Mouse (Mus musculus): ENCODE results near the gene Nt5c2. TPM values are rescaled to one million over a fixed set of nuclear protein-coding genes. Genes with fewer than 3 reads are reported as not detected.
"Not testable (repeated sequence)": the region's sequence is repeated elsewhere in the genome, so short reads cannot be mapped to it uniquely, and the experiment has no call there.

The Nt5c2 gene
- polyA plus RNA-seq, 1 experiment from 2014 or later, result 85.4 TPM

DNA sequence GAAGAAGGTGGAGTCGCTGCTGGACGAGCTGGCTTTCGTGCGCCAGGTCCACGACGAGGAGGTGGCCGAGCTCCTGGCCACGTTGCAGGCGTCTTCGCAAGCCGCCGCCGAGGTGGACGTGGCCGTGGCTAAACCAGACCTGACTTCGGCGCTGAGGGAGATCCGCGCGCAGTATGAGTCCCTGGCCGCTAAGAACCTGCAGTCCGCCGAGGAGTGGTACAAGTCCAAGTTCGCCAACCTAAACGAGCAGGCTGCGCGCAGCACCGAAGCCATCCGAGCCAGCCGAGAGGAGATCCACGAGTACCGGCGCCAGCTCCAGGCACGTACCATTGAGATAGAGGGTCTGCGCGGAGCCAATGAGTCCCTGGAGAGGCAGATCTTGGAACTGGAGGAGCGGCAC lies 443 bp upstream of the Nt5c2 start:
- ATAC-seq (ENCODE audit: borderline replicate concordance, extremely low read depth, low FRiP score, low TSS enrichment), result no peak
- Histone ChIP-seq H3K27ac (no peak overlapping the region), H3K4me1 (peaks cover 18% of the 10 kb centered on the region), H3K4me2 (peak overlapping the region; percentile 82), H3K4me3 (peak overlapping the region; percentile 46), H3K27me3 (peaks cover 66% of the 10 kb centered on the region), H3K36me3 (no peaks in the 10 kb centered on the region), H3K9ac (no peak overlapping the region), H3K9me3 (no peaks in the 10 kb centered on the region)
- under 1% methylated on average over 37 of the region's 37 CpGs for WGBS

DNA sequence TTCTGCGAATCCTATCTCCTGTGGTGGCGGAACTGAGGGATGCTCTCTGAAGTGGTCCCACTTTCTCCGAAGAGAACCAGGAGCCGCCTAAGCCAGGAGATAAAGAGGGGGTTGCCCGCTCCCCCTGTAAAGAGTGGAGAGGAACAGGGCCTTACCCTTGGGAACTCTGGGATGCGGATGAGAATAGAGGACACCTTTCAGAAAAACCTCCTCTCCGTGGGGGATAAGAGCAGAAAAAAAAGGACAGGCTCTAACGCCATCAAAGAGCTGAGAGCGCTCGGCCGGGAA lies 850 bp downstream of the Nt5c2 start:
- Histone ChIP-seq H3K9ac (no peak overlapping the region), H3K27ac (no peak overlapping the region), H3K4me2 (peak overlapping the region; percentile 82), H3K9me3 (no peaks in the 10 kb centered on the region), H3K4me1 (peaks cover 18% of the 10 kb centered on the region), H3K4me3 (peak overlapping the region; percentile 46), H3K36me3 (no peaks in the 10 kb centered on the region), H3K27me3 (peaks cover 64% of the 10 kb centered on the region)
- WGBS, result 2% methylated on average over 11 of the region's 11 CpGs
- ATAC-seq (ENCODE audit: borderline replicate concordance, extremely low read depth, low FRiP score, low TSS enrichment), result peak; percentile 11; the same call in 1 of the 2 replicates

DNA sequence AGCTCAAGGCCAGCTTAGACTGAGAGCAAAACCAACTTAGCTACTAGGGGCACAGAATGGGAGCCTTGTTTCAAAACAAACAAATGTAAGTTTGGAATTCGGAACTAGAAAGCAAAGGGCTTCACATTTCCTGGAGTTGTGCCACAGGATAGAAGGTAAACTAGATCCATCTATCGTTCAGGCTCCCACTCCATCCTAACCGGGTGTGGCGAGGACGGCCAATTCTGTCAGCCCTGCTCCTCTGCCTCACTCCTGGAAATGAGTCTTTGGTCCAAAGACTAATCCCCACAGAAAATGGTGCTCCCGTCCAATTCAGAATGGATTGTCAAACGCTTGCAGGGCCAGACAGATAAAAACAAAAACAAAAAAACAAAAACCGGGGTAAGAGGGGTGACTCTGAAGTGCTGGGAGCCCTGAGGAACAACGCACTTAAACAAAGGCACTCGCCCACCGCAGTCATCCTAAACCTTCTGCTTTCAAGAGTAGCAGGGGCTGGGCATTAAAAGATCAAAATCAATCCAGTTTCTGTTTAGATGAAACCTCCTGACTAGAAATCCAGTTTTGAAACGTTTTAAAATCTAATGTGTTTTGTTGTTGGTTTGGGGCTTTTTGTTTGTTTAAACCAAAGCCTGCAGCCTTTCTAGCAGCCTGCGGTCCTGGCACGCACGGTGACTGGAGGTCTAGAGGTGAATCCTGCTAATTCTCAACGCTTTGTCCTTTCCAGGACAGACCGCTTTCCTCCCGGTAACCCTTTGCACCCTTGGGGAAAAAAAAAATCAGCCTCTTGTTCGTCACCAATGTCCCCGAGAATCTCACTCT lies 1.4 kb downstream of the Nt5c2 start:
- Histone ChIP-seq H3K27me3 (peaks cover 63% of the 10 kb centered on the region), H3K4me3 (no peak overlapping the region), H3K27ac (no peak overlapping the region), H3K4me1 (peaks cover 18% of the 10 kb centered on the region), H3K4me2 (no peak overlapping the region), H3K36me3 (no peaks in the 10 kb centered on the region), H3K9me3 (no peaks in the 10 kb centered on the region), H3K9ac (no peak overlapping the region)
- no peak for ATAC-seq (ENCODE audit: borderline replicate concordance, extremely low read depth, low FRiP score, low TSS enrichment)
- WGBS, result 11% methylated on average over 20 of the region's 20 CpGs

DNA sequence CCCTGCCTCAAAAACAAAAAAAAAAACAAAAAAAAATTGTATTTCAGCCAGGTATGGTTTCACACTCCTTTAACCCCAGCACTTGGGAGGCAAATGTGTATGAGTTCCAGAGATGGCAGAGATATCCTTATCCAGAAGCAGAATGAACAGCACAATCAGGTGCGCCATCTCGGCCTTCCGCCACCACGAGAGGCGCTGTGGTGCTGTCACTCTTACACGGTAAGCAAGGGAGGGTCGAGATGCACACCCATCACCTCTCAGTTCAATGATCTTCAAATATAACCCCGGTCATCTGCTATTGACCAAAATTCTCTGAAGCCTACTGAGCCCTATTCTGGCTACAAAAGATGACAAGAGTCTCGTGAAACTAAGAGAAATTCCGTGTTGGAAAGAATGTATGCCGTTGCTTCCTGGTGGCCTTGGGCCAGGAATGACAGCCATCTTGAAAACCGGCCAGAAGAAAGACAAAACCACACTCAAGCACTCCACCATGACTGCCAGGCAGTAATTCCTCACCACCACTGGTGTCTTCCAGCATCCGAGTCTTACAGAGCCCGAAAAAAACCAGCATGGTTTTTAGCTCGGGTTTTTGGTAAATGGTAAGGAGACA lies 2.3 kb downstream of the Nt5c2 start:
- Histone ChIP-seq H3K4me2 (no peak overlapping the region), H3K9me3 (no peaks in the 10 kb centered on the region), H3K36me3 (no peaks in the 10 kb centered on the region), H3K4me3 (no peak overlapping the region), H3K27me3 (peaks cover 59% of the 10 kb centered on the region), H3K4me1 (peaks cover 18% of the 10 kb centered on the region), H3K27ac (no peak overlapping the region), H3K9ac (no peak overlapping the region)
- no peak for ATAC-seq (ENCODE audit: borderline replicate concordance, extremely low read depth, low FRiP score, low TSS enrichment)
- 77% methylated on average over 15 of the region's 15 CpGs for WGBS

GRCm38 (mm10) chr19:47009943-47010342 lies 5.0 kb downstream of the Nt5c2 start:
- WGBS, result 74% methylated on average over 5 of the region's 5 CpGs
- no peaks in the 10 kb centered on the region for H3K36me3 ChIP-seq
- ATAC-seq (ENCODE audit: borderline replicate concordance, extremely low read depth, low FRiP score, low TSS enrichment), result no peak
- H3K9me3 ChIP-seq, result no peaks in the 10 kb centered on the region
- no peak overlapping the region for H3K4me2 ChIP-seq
- no peak overlapping the region for H3K9ac ChIP-seq
- peaks cover 9% of the 10 kb centered on the region for H3K4me1 ChIP-seq
- H3K27me3 ChIP-seq, result peaks cover 37% of the 10 kb centered on the region
- no peak overlapping the region for H3K27ac ChIP-seq
- H3K4me3 ChIP-seq, result no peak overlapping the region

DNA sequence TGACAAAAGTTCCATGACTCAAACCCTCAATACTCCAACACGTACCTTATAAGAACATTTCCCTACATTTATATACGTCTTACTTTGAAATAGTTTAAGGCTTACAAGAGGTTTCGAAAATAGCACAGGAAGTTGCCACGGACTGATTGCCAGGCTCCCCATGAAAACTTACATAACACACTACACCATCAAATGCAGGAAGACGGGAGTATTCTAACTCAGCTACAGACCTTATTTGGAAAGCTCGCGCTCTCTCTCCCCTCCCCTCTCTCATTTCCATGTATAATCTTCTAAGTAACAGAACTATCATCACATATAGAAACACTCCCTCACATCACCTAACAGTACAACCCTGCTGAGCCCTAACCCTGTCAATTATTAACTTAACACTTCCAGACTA lies 5.5 kb downstream of the Nt5c2 start:
- WGBS, result 79% methylated on average over 7 of the region's 7 CpGs
- H3K36me3 ChIP-seq, result no peaks in the 10 kb centered on the region
- no peak for ATAC-seq (ENCODE audit: borderline replicate concordance, extremely low read depth, low FRiP score, low TSS enrichment)

DNA sequence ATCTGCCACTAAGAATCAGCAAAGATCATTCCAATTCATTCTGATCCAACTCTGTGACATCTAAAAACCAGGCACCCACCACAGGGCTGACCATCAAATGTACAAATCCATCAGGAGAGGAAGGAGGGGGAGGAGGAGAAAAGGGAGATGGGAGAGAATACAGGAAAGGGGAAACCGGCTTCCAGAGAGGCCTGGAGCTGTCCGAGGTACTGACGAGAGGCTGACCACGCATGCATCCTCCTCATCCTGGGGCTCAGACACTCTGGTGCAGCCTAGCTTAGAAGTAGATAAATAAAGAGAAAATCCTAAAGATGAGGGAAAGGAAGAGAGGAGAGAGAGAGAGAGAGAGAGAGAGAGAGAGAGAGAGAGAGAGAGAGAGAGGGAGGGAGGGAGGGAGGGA lies 8.6 kb downstream of the Nt5c2 start:
- Histone ChIP-seq H3K9ac (no peak overlapping the region), H3K27ac (no peak overlapping the region), H3K4me2 (no peak overlapping the region), H3K4me1 (no peaks in the 10 kb centered on the region), H3K9me3 (no peaks in the 10 kb centered on the region), H3K4me3 (no peak overlapping the region), H3K27me3 (0 out of 2 replicates have a peak, but pooled peaks cover 2% of the 10 kb centered on the region), H3K36me3 (no peaks in the 10 kb centered on the region)
- WGBS, result 2% methylated on average over 4 of the region's 4 CpGs
- ATAC-seq (ENCODE audit: borderline replicate concordance, extremely low read depth, low FRiP score, low TSS enrichment), result no peak

More for the DNA sequence above, 5.5 kb downstream of the Nt5c2 start:
- Histone ChIP-seq H3K4me1 (peaks cover 3% of the 10 kb centered on the region), H3K9me3 (no peaks in the 10 kb centered on the region), H3K27me3 (peaks cover 32% of the 10 kb centered on the region), H3K4me3 (no peak overlapping the region), H3K4me2 (no peak overlapping the region), H3K27ac (no peak overlapping the region), H3K9ac (no peak overlapping the region)

GRCm38 (mm10) chr19:47005873-47006272 lies 9.1 kb downstream of the Nt5c2 start:
- no peak for ATAC-seq (ENCODE audit: borderline replicate concordance, extremely low read depth, low FRiP score, low TSS enrichment)
- no peak overlapping the region for H3K4me3 ChIP-seq
- H3K36me3 ChIP-seq, result no peaks in the 10 kb centered on the region
- H3K27me3 ChIP-seq, result 0 out of 2 replicates have a peak, but pooled peaks cover 2% of the 10 kb centered on the region
- H3K4me1 ChIP-seq, result no peaks in the 10 kb centered on the region
- H3K27ac ChIP-seq, result no peak overlapping the region
- H3K9ac ChIP-seq, result no peak overlapping the region
- H3K4me2 ChIP-seq, result no peak overlapping the region
- no peaks in the 10 kb centered on the region for H3K9me3 ChIP-seq
- WGBS, result 59% methylated on average over 5 of the region's 5 CpGs

DNA sequence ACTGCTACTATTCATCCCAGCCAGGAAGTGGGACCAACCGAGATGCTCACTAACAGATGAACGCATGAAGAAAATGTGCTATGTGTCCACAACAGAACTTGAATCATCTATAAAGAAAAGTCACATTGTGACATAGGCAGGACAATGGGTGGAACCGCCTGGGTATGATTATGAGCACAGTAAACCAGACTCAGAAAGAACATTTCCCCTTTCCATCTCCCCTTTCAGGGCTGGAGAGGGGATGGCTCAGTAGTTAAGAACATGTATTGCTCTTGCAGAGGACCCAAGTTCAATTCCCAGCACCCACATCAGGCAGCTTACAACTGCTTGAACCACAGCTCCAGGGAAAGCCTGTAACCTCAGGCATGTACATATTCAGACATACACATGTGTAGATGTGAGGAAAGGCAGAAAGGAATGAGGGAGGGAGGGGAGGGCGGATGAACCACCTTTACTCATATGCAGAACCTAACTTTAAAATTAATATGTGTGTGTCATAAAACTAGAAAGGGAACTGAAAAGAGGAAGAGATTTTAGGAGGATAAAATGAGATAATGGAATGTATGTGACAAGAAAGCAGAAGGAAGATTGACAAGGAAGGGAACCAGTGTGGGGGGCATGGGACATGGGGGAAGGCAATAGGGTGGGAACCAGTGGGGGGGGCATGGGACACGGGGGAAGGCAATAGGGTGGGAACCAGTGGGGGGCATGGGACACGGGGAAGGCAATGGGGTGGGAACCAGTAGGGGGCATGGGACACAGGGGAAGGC lies 11.0 kb downstream of the Nt5c2 start:
- 66% methylated on average over 6 of the region's 6 CpGs for WGBS
- Histone ChIP-seq H3K36me3 (no peaks in the 10 kb centered on the region), H3K27ac (no peak overlapping the region), H3K27me3 (0 out of 2 replicates have a peak, but pooled peaks cover 2% of the 10 kb centered on the region), H3K4me3 (no peak overlapping the region), H3K4me2 (no peak overlapping the region), H3K9me3 (no peaks in the 10 kb centered on the region), H3K9ac (no peak overlapping the region), H3K4me1 (no peaks in the 10 kb centered on the region)
- ATAC-seq (ENCODE audit: borderline replicate concordance, extremely low read depth, low FRiP score, low TSS enrichment), result no peak

- not testable (repeated sequence) for H3K4me2 ChIP-seq; ATAC-seq (ENCODE audit: borderline replicate concordance, extremely low read depth, low FRiP score, low TSS enrichment); H3K9ac ChIP-seq; H3K9me3 ChIP-seq; H3K36me3 ChIP-seq; H3K27ac ChIP-seq; H3K27me3 ChIP-seq; H3K4me1 ChIP-seq; H3K4me3 ChIP-seq
- WGBS, result 61% methylated on average over 2 of the region's 3 CpGs
Observed at GRCm38 (mm10) chr19:47000357-47000756, 14.6 kb downstream of the Nt5c2 start.

GRCm38 (mm10) chr19:46999753-47000152 lies 15.2 kb downstream of the Nt5c2 start:
- Histone ChIP-seq H3K27ac (no peak overlapping the region), H3K36me3 (no peaks in the 10 kb centered on the region), H3K27me3 (no peaks in the 10 kb centered on the region), H3K9ac (no peak overlapping the region), H3K9me3 (no peaks in the 10 kb centered on the region), H3K4me2 (no peak overlapping the region), H3K4me3 (no peak overlapping the region), H3K4me1 (no peaks in the 10 kb centered on the region)
- WGBS, result 72% methylated on average over 6 of the region's 6 CpGs
- ATAC-seq (ENCODE audit: borderline replicate concordance, extremely low read depth, low FRiP score, low TSS enrichment), result no peak

- Histone ChIP-seq H3K27ac (no peak overlapping the region), H3K36me3 (no peaks in the 10 kb centered on the region), H3K27me3 (no peaks in the 10 kb centered on the region), H3K4me1 (no peaks in the 10 kb centered on the region), H3K9me3 (no peaks in the 10 kb centered on the region), H3K9ac (no peak overlapping the region), H3K4me3 (no peak overlapping the region), H3K4me2 (no peak overlapping the region)
- WGBS, result 71% methylated on average over 4 of the region's 4 CpGs
- no peak for ATAC-seq (ENCODE audit: borderline replicate concordance, extremely low read depth, low FRiP score, low TSS enrichment)
Observed at GRCm38 (mm10) chr19:46998953-46999352, 16.0 kb downstream of the Nt5c2 start.
